9 mouse cellular contexts compared by ENCODE assay signal in the genomic region with DNA sequence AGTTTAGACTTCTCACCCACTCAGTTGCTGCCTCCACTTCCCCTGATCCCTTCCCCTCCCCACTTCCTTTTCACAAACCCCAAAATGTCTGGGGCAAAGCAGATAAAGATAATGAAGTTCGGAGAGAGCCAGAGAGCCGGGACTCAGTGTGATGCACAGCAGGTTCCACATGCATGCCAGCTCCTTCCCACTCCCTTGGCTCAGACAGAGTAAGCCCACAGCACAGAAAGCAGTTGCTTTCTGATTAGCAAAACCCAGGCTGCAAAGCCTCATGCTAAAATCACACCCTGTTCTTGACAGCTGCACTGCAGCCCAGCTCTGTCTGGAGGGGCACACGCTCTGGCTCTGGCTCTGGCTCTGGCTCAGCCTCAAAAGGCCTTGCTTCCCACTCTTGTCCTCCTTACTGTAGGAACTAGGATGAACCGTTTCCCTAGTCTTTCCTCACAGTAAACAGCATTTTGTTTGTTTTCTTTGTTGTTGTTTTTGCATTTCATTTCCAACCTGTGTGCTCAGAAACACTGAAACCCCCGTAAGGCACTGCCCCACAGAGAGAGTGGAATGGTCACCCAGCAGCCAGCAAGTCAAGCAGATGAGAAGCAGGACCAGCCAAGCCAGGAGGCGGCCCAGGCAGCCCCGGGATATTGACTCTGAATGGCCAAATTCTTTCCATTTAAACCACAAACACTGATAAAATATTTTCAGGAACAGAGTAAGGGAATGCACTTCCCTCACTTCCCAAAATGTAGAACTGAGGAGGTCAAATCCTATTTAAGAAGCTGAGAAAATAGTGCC.
DNase-seq lines count a peak whose midpoint lies in the region; ATAC-seq and TF ChIP-seq lines count a peak whose summit lies in the region.
"Had no signal": no experiment of that assay in that cellular context is flagged by ENCODE, and none has a peak within 500 bp of the region (broad histone marks: within the 10 kb centered on the region; RNA-seq: fewer than 3 reads in every experiment).

No protein-coding gene starts in this region.

- no peak for TF ChIP-seq CTCF in olfactory bulb, adult 2 months (IDR thresholded peaks at IDR 0.05; ENCODE audit: insufficient read depth, low read depth, low read length)

- H3K9me3 ChIP-seq in hindbrain, embryonic 15.5 days: no peaks in the 10 kb centered on the region
- no peaks in the 10 kb centered on the region for H3K9me3 ChIP-seq in hindbrain, embryonic 11.5 days (ENCODE audit: control insufficient read depth, low read length)
- no peaks in the 10 kb centered on the region for H3K9me3 ChIP-seq in forebrain, embryonic 16.5 days (ENCODE audit: control insufficient read depth, low read length)

- peaks cover 41% of the 10 kb centered on the region for H3K4me1 ChIP-seq in hindbrain, embryonic 15.5 days (replicated peaks)
- H3K4me1 ChIP-seq in hindbrain, embryonic 11.5 days (replicated peaks; ENCODE audit: control insufficient read depth, insufficient read depth, low read length): no peaks in the 10 kb centered on the region
- H3K4me1 ChIP-seq in forebrain, embryonic 16.5 days (replicated peaks; ENCODE audit: control insufficient read depth, insufficient read depth, low read length): peaks cover 37% of the 10 kb centered on the region
- peaks cover 26% of the 10 kb centered on the region for H3K4me1 ChIP-seq in olfactory bulb, adult 2 months (ENCODE audit: control insufficient read depth, insufficient read depth, low read length)

- ATAC-seq in hindbrain, embryonic 15.5 days (ENCODE audit: low FRiP score, low read depth): peak; percentile 52; the same call in 1 of the 2 replicates
- ATAC-seq in hindbrain, embryonic 11.5 days (ENCODE audit: low FRiP score): no peak
- peak; percentile 87 for ATAC-seq in forebrain, embryonic 16.5 days

- 51% methylated on average over 7 of the region's 7 CpGs for WGBS in hindbrain, embryonic 15.5 days
- WGBS in hindbrain, embryonic 11.5 days: 75% methylated on average over 7 of the region's 7 CpGs
- 43% methylated on average over 7 of the region's 7 CpGs for WGBS in forebrain, embryonic 16.5 days
- 32% methylated on average over 7 of the region's 7 CpGs for WGBS in olfactory bulb, adult 2 months

- H3K27me3 ChIP-seq in hindbrain, embryonic 15.5 days: no peaks in the 10 kb centered on the region
- no peaks in the 10 kb centered on the region for H3K27me3 ChIP-seq in hindbrain, embryonic 11.5 days (ENCODE audit: control insufficient read depth, insufficient read depth, low read length)
- H3K27me3 ChIP-seq in forebrain, embryonic 16.5 days (replicated peaks; ENCODE audit: control insufficient read depth, insufficient read depth, low read length): no peaks in the 10 kb centered on the region

- no peak overlapping the region for H3K4me3 ChIP-seq in hindbrain, embryonic 15.5 days
- H3K4me3 ChIP-seq in hindbrain, embryonic 11.5 days (ENCODE audit: low read depth, low read length): no peak overlapping the region
- no peak overlapping the region for H3K4me3 ChIP-seq in forebrain, embryonic 16.5 days (replicated peaks; ENCODE audit: low read length)
- H3K4me3 ChIP-seq in olfactory bulb, adult 2 months (ENCODE audit: insufficient read depth, low read depth, low read length): no peak overlapping the region

- no peak for TF ChIP-seq POLR2A in olfactory bulb, adult 2 months (IDR thresholded peaks at IDR 0.05; ENCODE audit: insufficient read depth, low read depth, low read length)

- no peaks in the 10 kb centered on the region for H3K36me3 ChIP-seq in hindbrain, embryonic 15.5 days
- no peaks in the 10 kb centered on the region for H3K36me3 ChIP-seq in hindbrain, embryonic 11.5 days (ENCODE audit: control insufficient read depth, insufficient read depth, low read length)
- no peaks in the 10 kb centered on the region for H3K36me3 ChIP-seq in forebrain, embryonic 16.5 days (ENCODE audit: control insufficient read depth, insufficient read depth)

- DNase-seq in hindbrain, embryonic 11.5 days (ENCODE audit: low spot score): no peak
- DNase-seq in layer of hippocampus, adult 8-10 months (ENCODE audit: low spot score in 2 of 2): peak; percentile 84 to 87
- DNase-seq in adrenal gland, postnatal 36 days: no peak
- DNase-seq in embryo, embryonic 9.5 days (ENCODE audit: extremely low spot score): no peak
- no peak for DNase-seq in c-Kit-positive CD71-positive TER-119-positive erythroid progenitor cells, embryonic 14.5 days (ENCODE audit: low spot score)
- DNase-seq: cerebellum, adult 11-12 months had no signal

- H3K9ac ChIP-seq in hindbrain, embryonic 15.5 days: no peak overlapping the region
- H3K9ac ChIP-seq in hindbrain, embryonic 11.5 days (ENCODE audit: low read depth, low read length): no peak overlapping the region
- H3K9ac ChIP-seq in forebrain, embryonic 16.5 days (replicated peaks; ENCODE audit: low read depth, low read length): peak overlapping the region; percentile 15; the same call in 1 of the 2 replicates

- no peak overlapping the region for H3K4me2 ChIP-seq in hindbrain, embryonic 15.5 days
- H3K4me2 ChIP-seq in hindbrain, embryonic 11.5 days (replicated peaks; ENCODE audit: low read depth, low read length): no peak overlapping the region
- H3K4me2 ChIP-seq in forebrain, embryonic 16.5 days (ENCODE audit: low read length): no peak overlapping the region

- H3K27ac ChIP-seq in hindbrain, embryonic 15.5 days (replicated peaks): no peak overlapping the region
- no peak overlapping the region for H3K27ac ChIP-seq in hindbrain, embryonic 11.5 days (ENCODE audit: low read depth, low read length)
- H3K27ac ChIP-seq in forebrain, embryonic 16.5 days (ENCODE audit: low read length): peak overlapping the region; percentile 80
- H3K27ac ChIP-seq in olfactory bulb, adult 2 months (ENCODE audit: insufficient read depth, low read depth, low read length): peak overlapping the region; percentile 40; the same call in 1 of the 2 replicates

Comparison
In these comparisons a context has a peak if more than half of its experiments do, and no peak if none do; other contexts are left out.
1. H3K27ac ChIP-seq: peak in forebrain, embryonic 16.5 days (single experiment) and olfactory bulb, adult 2 months (single experiment); none in hindbrain, embryonic 15.5 days (single experiment) and hindbrain, embryonic 11.5 days (single experiment).
2. DNase-seq: peak in layer of hippocampus, adult 8-10 months (2 of 2); none in hindbrain, embryonic 11.5 days (single experiment), adrenal gland, postnatal 36 days (0 of 2), embryo, embryonic 9.5 days (single experiment) and c-Kit-positive CD71-positive TER-119-positive erythroid progenitor cells, embryonic 14.5 days (single experiment).